Mouse (Mus musculus) R1 (cell line): Measurements from ENCODE around the gene Mybphl.

ENCODE experiments used
- DNase-seq: peaks from one replicate; pipeline ENCODE4 v3.0.0-alpha.2; 2018; ENCODE audit warnings: low read depth, low spot score

The Mybphl gene

GRCm38 (mm10) chr3:108364270-108364995 lies at the start of gene Mybphl:
Mybphl (plus strand) TSS chr3:108364911.
- DNase-seq: no peak

GRCm38 (mm10) chr3:108318517-108318916 lies 46.2 kb upstream of the Mybphl start:
- DNase-seq: no peak

GRCm38 (mm10) chr3:108321671-108322070 lies 43.0 kb upstream of the Mybphl start:
- no peak for DNase-seq

- DNase-seq: no peak
Measured at GRCm38 (mm10) chr3:108322136-108322535, 42.6 kb upstream of the Mybphl start.

GRCm38 (mm10) chr3:108322962-108323361 lies 41.7 kb upstream of the Mybphl start:
- no peak for DNase-seq

GRCm38 (mm10) chr3:108324837-108325236 lies 39.9 kb upstream of the Mybphl start:
- DNase-seq: no peak

- DNase-seq: no peak
Measured at GRCm38 (mm10) chr3:108325521-108325920, 39.2 kb upstream of the Mybphl start.

- no peak for DNase-seq
Measured at GRCm38 (mm10) chr3:108327275-108327674, 37.4 kb upstream of the Mybphl start.

GRCm38 (mm10) chr3:108327916-108328315 lies 36.8 kb upstream of the Mybphl start:
- no peak for DNase-seq

- no peak for DNase-seq
Measured at GRCm38 (mm10) chr3:108328441-108328841, 36.3 kb upstream of the Mybphl start.

GRCm38 (mm10) chr3:108330812-108331211 lies 33.9 kb upstream of the Mybphl start:
- DNase-seq: no peak

GRCm38 (mm10) chr3:108336878-108337277 lies 27.8 kb upstream of the Mybphl start:
- no peak for DNase-seq

GRCm38 (mm10) chr3:108341040-108341439 lies 23.7 kb upstream of the Mybphl start:
- DNase-seq: no peak

- no peak for DNase-seq
Measured at GRCm38 (mm10) chr3:108342185-108342584, 22.5 kb upstream of the Mybphl start.

GRCm38 (mm10) chr3:108345855-108346254 lies 18.9 kb upstream of the Mybphl start:
- DNase-seq: no peak

GRCm38 (mm10) chr3:108348376-108348775 lies 16.3 kb upstream of the Mybphl start:
- no peak for DNase-seq

- DNase-seq: no peak
Measured at GRCm38 (mm10) chr3:108355245-108355644, 9.5 kb upstream of the Mybphl start.

- DNase-seq: no peak
Measured at GRCm38 (mm10) chr3:108357051-108357450, 7.7 kb upstream of the Mybphl start.

- DNase-seq: no peak
Measured at GRCm38 (mm10) chr3:108358445-108358844, 6.3 kb upstream of the Mybphl start.

- DNase-seq: no peak
Measured at GRCm38 (mm10) chr3:108360894-108361293, 3.8 kb upstream of the Mybphl start.

- DNase-seq: no peak
Measured at GRCm38 (mm10) chr3:108363626-108364025, 1.1 kb upstream of the Mybphl start.

- DNase-seq: peak; percentile 67
Measured at GRCm38 (mm10) chr3:108367173-108367572, 2.5 kb downstream of the Mybphl start.

GRCm38 (mm10) chr3:108367828-108368227 lies 3.1 kb downstream of the Mybphl start:
- no peak for DNase-seq

- DNase-seq: no peak
Measured at GRCm38 (mm10) chr3:108368721-108369120, 4.0 kb downstream of the Mybphl start.
